Mouse (Mus musculus) liver, embryonic 14.5 days (tissue): ENCODE data around the gene Slx4. TPM values are rescaled to one million over a fixed set of nuclear protein-coding genes. Genes with fewer than 3 reads are reported as not detected.

Experiments
- ATAC-seq: fragments of 200-750 bp; cut with Nextera tagmentation; 2 replicates; pipeline ENCODE4 v1.8.0; 2017; ENCODE audit warnings: moderate number of reproducible peaks, mild to moderate bottlenecking, moderate library complexity; ENCODE audit not compliant: insufficient read depth
- DNase-seq, 3 experiments: peaks; one replicate each; pipeline ENCODE4 v3.0.0-alpha.2; 2012 to 2013; ENCODE audit warnings: low read depth in 3 of 3, low spot score in 3 of 3
- H3K27ac ChIP-seq: fragments of 300-500 bp; sonication (generic); 2 replicates; pipeline ENCODE4 v1.5.1; 2014; ENCODE audit warnings: moderate library complexity, mild to moderate bottlenecking, control low read depth, inconsistent platforms
- H3K27me3 ChIP-seq: fragments of 300-500 bp; sonication (generic); 2 replicates; pipeline ENCODE4 v1.6.1; 2014; ENCODE audit warnings: mild to moderate bottlenecking, low read length, moderate library complexity; ENCODE audit not compliant: control insufficient read depth, insufficient read depth
- H3K36me3 ChIP-seq: fragments of 300-500 bp; sonication (generic); replicated peaks from 2 replicates; pipeline ENCODE4 v1.6.1; 2014; ENCODE audit warnings: low read depth; ENCODE audit not compliant: control insufficient read depth, insufficient read depth
- H3K4me1 ChIP-seq, 2 experiments: fragments of 200-500 bp in 1 of 2; fragments of 300-500 bp in 1 of 2; sonication (generic) in 1 of 2; replicated peaks; 2 replicates each; pipeline ENCODE4 v1.6.1; 2012 to 2014; ENCODE audit warnings: antibody characterized with exemption in 1 of 2, inconsistent platforms in 1 of 2, low read length in 1 of 2; ENCODE audit not compliant: control insufficient read depth in 2 of 2, insufficient read depth in 2 of 2
- H3K4me2 ChIP-seq: fragments of 300-500 bp; sonication (generic); 2 replicates; pipeline ENCODE4 v1.6.1; 2014; ENCODE audit warnings: low read depth, mild to moderate bottlenecking, control low read depth, moderate library complexity
- H3K4me3 ChIP-seq, 2 experiments: fragments of 200-500 bp in 1 of 2; fragments of 300-500 bp in 1 of 2; sonication (generic) in 1 of 2; 2 replicates each; pipeline ENCODE4 v1.5.1; 2012 to 2014; ENCODE audit warnings: low read depth in 2 of 2, low read length in 2 of 2, mild to moderate bottlenecking in 2 of 2, control low read depth in 1 of 2, inconsistent platforms in 1 of 2, moderate library complexity in 1 of 2; ENCODE audit not compliant: insufficient read depth in 1 of 2
- H3K9ac ChIP-seq: fragments of 300-500 bp; sonication (generic); replicated peaks from 2 replicates; pipeline ENCODE4 v1.6.1; 2014; ENCODE audit warnings: mild to moderate bottlenecking, control low read depth, moderate library complexity
- H3K9me3 ChIP-seq: fragments of 300-500 bp; sonication (generic); 2 replicates; pipeline ENCODE4 v1.6.1; 2016; ENCODE audit warnings: low read length, mixed read lengths; ENCODE audit not compliant: control insufficient read depth
- CTCF ChIP-seq: IDR thresholded peaks from 2 replicates; pipeline ENCODE4 v1.5.1; 2016; ENCODE audit warnings: antibody characterized with exemption, low read depth, control low read depth
- EP300 ChIP-seq: IDR thresholded peaks from 2 replicates; pipeline ENCODE4 v1.6.1; 2016; ENCODE audit warnings: antibody characterized with exemption, low read depth
- WGBS: fragments of 180-500 bp; shearing (Covaris S2); extraction: QIAGEN DNeasy Blood & Tissue Kit; methylation state at CpG from one replicate; pipeline ENCODE4 v1.1.7; 2014; ENCODE audit not compliant: insufficient replicate concordance; 5-methylcytosine and 5-hydroxymethylcytosine counted together
- polyA plus RNA-seq, 2 experiments: library from polyadenylated mRNA; depleted of rRNA in 1 of 2; stranded (reverse) in 1 of 2; unstranded in 1 of 2; fragments of >200 nt; fragmentation: Nextera tagmentation in 1 of 2; extraction: Ambion mirVana in 1 of 2; gene quantifications; 2 replicates each; pipeline versions ENCODE4 v1.2.1 to v1.2.3; 2012 to 2014

Gene Slx4
- polyA plus RNA-seq, 2 experiments: 7.6 to 15.0 TPM

DNA sequence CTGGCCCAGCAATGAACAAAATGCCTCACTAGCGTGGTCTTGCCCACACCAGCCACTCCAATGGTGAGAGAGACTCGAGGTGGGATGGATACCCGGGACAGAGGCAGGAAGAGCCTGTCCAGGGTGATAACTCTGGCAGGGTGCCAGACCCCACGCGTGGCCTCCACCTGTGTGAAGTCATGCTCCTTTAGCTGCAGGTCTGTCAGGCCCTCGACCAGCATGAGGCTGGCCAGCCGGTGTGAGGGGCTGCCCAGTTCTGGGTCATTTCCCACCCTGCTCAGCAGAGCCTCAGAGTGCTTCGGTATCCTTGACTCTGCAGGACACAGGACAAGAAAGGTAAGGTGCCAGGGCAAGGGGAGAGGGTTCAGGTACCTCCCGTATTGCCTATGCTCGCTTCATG is 38.6 kb downstream of the Slx4 start:
- ATAC-seq: no peak
- H3K36me3 ChIP-seq: no peaks in the 10 kb centered on the region
- H3K4me2 ChIP-seq: no peak overlapping the region
- no peak for TF ChIP-seq EP300
- TF ChIP-seq CTCF: no peak
- no peaks in the 10 kb centered on the region for H3K27me3 ChIP-seq
- no peak for DNase-seq
- no peak overlapping the region for H3K9ac ChIP-seq
- H3K27ac ChIP-seq: no peak overlapping the region
- WGBS: 71% methylated on average over 10 of the region's 10 CpGs
- H3K9me3 ChIP-seq: no peaks in the 10 kb centered on the region
- no peaks in the 10 kb centered on the region for H3K4me1 ChIP-seq
- H3K4me3 ChIP-seq: no peak overlapping the region

DNA sequence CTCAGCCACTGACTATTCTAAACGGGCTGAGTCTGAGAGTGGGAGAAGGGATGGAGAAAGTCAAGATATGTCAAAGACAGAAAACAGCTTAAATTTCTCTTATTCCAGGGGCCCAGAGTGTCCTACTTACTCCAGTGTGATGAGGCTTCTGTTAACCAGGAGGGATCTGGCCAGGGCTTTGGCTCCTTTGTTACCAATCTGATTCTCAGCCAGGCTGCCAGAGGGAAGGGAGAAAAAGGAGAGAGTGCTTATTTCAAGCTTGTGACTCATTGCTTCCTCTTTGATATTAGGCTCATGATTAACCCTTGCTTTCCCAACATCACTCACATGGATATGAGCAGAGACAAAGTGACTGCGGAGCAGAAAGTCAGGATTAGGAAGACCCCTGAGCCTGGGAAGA is 44.3 kb downstream of the Slx4 start:
- no peak for ATAC-seq
- H3K9me3 ChIP-seq: no peaks in the 10 kb centered on the region
- H3K27ac ChIP-seq: no peak overlapping the region
- H3K4me1 ChIP-seq: no peaks in the 10 kb centered on the region
- H3K4me3 ChIP-seq: no peak overlapping the region
- H3K36me3 ChIP-seq: no peaks in the 10 kb centered on the region
- WGBS: 39% methylated on average over 2 of the region's 2 CpGs
- no peak for DNase-seq
- H3K9ac ChIP-seq: no peak overlapping the region
- H3K4me2 ChIP-seq: no peak overlapping the region
- no peaks in the 10 kb centered on the region for H3K27me3 ChIP-seq
- TF ChIP-seq EP300 (no peak), CTCF (no peak)

DNA sequence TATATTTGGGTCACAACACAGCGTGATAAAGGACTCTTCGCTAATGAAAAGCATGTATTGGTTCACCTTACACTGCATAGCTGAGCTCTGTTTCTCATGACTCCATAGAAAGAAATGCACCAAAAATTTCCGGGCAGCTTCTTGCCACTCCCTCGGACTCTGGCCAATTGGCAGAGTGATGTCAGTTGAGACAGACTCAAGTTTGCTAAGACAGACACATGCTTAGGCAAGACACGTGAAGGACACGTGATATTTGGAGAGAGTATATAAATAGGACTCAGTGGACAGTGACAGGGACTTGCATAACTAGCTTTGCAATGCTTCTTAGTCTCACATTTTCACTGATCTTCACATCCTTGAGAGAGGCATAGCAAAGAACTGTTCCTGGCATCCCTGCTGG is 47.2 kb downstream of the Slx4 start:
- no peaks in the 10 kb centered on the region for H3K36me3 ChIP-seq
- H3K4me2 ChIP-seq: no peak overlapping the region
- H3K9ac ChIP-seq: no peak overlapping the region
- H3K4me1 ChIP-seq: no peaks in the 10 kb centered on the region
- no peak for TF ChIP-seq CTCF
- TF ChIP-seq EP300: no peak
- no peaks in the 10 kb centered on the region for H3K9me3 ChIP-seq
- DNase-seq (no peak), ATAC-seq (no peak)
- H3K27me3 ChIP-seq: no peaks in the 10 kb centered on the region
- H3K4me3 ChIP-seq: no peak overlapping the region
- 75% methylated on average over 6 of the region's 6 CpGs for WGBS
- H3K27ac ChIP-seq: no peak overlapping the region

DNA sequence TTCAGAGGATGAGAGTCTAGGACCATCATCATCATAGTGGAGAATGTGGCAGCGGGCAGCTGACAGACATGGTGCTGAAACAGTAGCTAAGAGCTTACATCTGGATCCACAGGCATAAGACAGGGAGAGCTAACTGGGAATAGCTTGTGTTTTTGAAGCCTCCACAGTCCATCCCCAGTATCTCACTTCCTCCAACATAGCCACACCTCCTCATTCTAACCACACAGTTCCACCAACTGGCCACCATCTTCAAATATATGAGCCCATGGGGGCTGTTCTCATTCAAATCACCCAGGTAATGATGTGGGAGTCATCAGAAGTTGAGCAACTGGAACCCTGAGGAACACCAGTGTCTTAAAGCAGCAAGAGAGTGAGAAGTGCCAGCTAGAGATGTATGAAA is 52.4 kb downstream of the Slx4 start:
- Histone ChIP-seq H3K36me3 (no peaks in the 10 kb centered on the region), H3K27ac (no peak overlapping the region), H3K9ac (no peak overlapping the region), H3K9me3 (no peaks in the 10 kb centered on the region), H3K27me3 (no peaks in the 10 kb centered on the region), H3K4me3 (no peak overlapping the region), H3K4me2 (no peak overlapping the region), H3K4me1 (no peaks in the 10 kb centered on the region)
- TF ChIP-seq EP300 (no peak), CTCF (no peak)
- DNase-seq: no peak
- no peak for ATAC-seq
- 79% methylated on average over 1 of the region's 1 CpGs for WGBS

DNA sequence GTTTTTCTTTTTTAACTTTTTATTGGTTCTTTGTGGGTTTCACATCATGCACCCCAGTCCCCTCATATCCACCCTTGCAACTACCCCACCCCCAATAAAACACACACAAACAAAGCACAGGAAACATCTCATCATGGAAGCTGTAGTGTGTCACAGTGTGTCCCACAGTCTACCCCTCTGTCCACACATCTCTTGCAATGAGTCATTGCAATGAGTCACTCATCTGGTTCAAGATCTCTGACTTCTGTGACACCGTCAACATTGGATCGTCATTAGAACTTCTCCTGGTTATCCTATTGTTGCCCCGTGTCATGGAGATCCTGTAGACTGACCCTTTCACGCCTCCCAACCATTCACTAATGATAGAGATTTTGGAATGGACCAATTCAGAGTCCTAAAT is 68.9 kb downstream of the Slx4 start:
- H3K27ac ChIP-seq: no peak overlapping the region
- H3K4me2 ChIP-seq: no peak overlapping the region
- no peak for DNase-seq
- H3K4me3 ChIP-seq: no peak overlapping the region
- no peak overlapping the region for H3K9ac ChIP-seq
- no peaks in the 10 kb centered on the region for H3K9me3 ChIP-seq
- 74% methylated on average over 4 of the region's 4 CpGs for WGBS
- no peak for ATAC-seq
- H3K4me1 ChIP-seq: no peaks in the 10 kb centered on the region
- TF ChIP-seq EP300 (no peak), CTCF (no peak)
- no peaks in the 10 kb centered on the region for H3K36me3 ChIP-seq
- no peaks in the 10 kb centered on the region for H3K27me3 ChIP-seq

DNA sequence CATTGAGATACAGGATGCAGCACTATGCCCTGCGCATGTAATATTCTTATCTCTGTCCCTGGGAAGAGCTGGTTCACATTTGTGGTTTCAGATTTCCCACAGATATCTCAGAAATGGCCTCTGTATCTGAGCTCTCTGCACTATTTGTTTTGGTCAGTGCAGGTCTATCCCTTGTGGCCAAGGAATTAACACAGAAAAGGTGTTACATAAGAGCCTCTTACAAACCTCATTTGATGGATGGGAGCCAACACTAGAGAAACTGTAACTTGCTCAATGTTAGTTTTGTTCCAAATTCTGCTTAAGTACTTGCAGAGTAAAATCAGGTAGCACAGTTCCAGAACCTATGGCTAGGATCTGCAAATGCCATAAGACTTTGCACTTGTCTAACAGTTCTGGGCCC is 69.5 kb downstream of the Slx4 start:
- H3K27me3 ChIP-seq: no peaks in the 10 kb centered on the region
- no peak for TF ChIP-seq CTCF
- TF ChIP-seq EP300: no peak
- H3K36me3 ChIP-seq: no peaks in the 10 kb centered on the region
- ATAC-seq: no peak
- H3K4me3 ChIP-seq: no peak overlapping the region
- no peaks in the 10 kb centered on the region for H3K9me3 ChIP-seq
- no peak for DNase-seq
- H3K4me2 ChIP-seq: no peak overlapping the region
- 38% methylated on average over 1 of the region's 1 CpGs for WGBS
- no peaks in the 10 kb centered on the region for H3K4me1 ChIP-seq
- no peak overlapping the region for H3K9ac ChIP-seq
- no peak overlapping the region for H3K27ac ChIP-seq
